Mouse (Mus musculus) lung, adult 18-20 months (tissue): Measurements from ENCODE around the gene 2310034G01Rik.

Experiments
- DNase-seq, 2 experiments: peaks; one replicate each; pipeline ENCODE4 v3.0.0; 2022; ENCODE audit warnings: mixed read lengths in 2 of 2

2310034G01Rik gene

DNA sequence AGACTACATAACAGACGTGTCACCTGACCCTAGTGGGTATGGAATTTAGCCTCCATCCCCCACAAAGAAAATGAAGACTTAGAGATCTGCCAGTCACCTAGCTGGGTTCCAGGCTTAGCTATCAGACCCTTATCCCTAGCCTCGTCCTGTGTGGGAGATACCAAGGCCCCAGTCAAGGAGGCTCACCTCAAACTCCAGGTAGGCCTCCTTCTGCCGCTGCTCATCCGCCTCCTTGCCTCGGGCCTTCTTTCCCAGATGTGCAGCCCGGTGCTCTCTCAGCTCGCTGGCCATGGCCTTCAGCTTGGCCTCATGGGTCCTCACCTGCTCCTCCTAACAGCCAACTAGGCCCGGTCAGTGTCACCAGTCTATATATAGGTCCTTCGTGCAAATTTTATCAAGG is 37.0 kb downstream of the 2310034G01Rik start:
- DNase-seq, result no peak

DNA sequence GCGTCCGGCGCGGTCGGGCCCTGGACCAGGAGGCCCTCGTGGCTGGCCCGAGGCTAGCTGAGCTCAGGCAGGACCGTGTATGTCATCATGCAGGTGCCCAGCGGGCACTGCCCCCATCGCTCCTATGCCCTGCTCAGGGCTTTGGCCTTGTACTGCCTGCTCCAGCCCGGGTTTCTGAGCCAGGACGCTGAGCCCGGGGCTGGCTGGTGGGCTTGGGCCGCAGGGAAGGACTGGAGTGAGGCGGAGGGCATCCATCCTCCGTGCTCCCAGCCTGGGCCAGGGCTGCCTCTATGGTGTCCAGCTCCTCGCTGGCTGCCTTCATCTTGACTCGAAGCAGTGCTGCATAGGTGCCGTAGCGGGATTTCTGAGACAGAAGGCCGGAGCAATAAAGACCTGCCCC is 37.5 kb downstream of the 2310034G01Rik start:
- DNase-seq, result no peak

DNA sequence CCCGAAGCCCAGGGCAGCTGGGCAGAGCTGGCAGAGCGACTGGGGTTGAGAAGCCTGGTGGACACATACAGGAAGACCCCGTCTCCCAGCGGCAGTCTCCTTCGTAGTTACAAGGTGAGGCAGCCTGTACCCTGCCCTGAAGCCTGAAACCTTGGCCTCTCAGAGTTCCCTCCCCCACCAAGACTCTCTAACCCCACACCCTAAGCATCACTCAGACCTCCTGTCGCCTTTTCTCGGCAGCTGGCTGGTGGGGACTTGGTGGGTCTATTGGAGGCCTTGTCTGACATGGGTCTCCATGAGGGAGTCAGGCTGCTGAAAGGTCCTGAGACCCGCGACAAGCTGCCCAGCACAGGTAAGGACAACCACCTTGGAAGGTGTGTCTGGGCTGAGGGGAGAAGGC is 38.8 kb downstream of the 2310034G01Rik start:
- DNase-seq, result no peak

DNA sequence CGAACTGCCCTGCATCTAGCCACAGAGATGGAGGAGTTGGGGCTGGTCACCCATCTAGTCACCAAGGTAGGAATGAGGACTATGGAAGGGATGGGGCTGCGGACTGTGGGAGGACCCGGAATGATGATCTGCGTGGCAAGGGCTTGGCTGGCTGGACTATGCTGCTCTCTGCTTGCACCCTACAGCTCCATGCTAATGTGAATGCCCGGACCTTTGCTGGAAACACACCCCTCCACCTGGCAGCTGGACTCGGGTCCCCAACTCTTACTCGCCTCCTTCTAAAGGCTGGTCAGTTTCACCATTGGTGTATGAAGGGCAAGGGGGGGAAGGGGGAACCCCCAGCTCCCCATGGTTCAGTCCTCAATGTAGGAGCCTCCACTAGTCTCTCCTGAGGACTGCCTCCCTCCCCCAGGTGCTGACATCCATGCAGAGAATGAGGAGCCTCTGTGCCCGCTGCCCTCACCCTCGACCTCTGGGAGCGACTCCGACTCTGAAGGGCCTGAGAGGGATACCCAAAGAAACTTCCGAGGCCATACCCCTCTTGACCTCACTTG is 39.7 kb downstream of the 2310034G01Rik start:
- peak in 1 of 2 experiments; percentile 4 for DNase-seq

GRCm38 (mm10) chr19:46309651-46310305 is 40.3 kb downstream of the 2310034G01Rik start:
- peak in 1 of 2 experiments; percentile 5 for DNase-seq

- DNase-seq, result peak; percentile 78 to 82
These were observed 41.2 kb downstream of the 2310034G01Rik start for GRCm38 (mm10) chr19:46308706-46309435.

- peak in 1 of 2 experiments; percentile 3 for DNase-seq
These were observed 41.8 kb downstream of the 2310034G01Rik start for GRCm38 (mm10) chr19:46308303-46308702.

- peak in 1 of 2 experiments; percentile 4 for DNase-seq
These were observed 42.3 kb downstream of the 2310034G01Rik start for GRCm38 (mm10) chr19:46307781-46308180.

GRCm38 (mm10) chr19:46306751-46307289 is 43.3 kb downstream of the 2310034G01Rik start:
- no peak for DNase-seq

- no peak for DNase-seq
These were observed 43.9 kb downstream of the 2310034G01Rik start for GRCm38 (mm10) chr19:46306268-46306610.

GRCm38 (mm10) chr19:46305432-46306267 is 44.5 kb downstream of the 2310034G01Rik start:
- DNase-seq, result peak; percentile 89 to 92

DNA sequence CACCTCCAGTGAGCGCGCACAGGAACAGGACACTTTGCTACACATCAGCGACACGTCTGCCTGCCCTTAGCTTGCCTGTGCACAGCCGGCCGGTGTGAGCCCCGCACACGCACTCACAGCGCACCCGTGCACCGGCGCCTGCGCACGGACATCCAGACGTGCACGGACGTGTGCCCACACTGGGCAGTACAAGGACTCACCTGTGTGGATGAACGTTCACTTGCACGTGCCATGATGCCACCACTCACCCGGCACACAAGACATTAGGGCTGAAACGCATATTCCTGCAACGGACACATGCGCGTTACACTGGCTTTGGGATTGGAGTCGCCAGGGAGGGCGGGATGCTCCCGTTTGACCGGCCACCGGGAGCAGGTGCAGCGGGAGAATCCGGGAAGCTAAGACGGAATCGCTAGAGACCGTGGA is 45.2 kb downstream of the 2310034G01Rik start:
- DNase-seq, result no peak

DNA sequence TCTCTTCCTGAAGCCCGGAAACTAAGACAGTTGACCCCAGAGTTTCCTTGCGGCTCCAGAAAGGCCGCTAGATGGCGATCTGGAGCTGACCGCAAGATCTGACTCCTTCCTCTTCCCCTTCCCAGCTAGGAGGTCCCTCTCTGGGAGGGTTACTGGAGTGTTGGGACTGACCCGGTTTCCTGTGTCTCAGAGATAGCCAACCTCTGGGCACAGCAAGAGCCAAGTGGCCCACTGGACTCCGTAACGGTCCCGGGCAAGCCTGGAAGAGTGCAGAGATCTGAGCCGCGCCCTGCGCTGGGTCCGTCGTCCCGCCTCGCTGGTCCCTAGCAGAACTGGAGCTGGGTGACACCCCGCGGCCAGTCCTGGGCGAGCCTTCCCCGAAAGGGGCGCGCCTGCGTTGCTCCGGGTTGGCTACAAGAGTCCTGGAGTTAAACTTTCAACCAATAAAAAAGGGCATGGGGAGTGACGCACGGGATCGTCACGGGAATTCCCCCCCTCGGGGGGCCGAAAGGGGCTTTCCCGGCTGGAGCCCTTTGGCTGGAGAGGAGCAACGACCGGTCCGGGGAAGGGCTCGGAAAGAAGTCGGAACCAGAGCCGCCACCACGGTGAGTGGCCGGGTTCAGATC is 45.8 kb downstream of the 2310034G01Rik start, which contains the start of gene Nfkb2:
Gene Nfkb2 (plus strand): TSS at position 105 of the 626 bp plus-strand sequence.
- peak; percentile 97 to 98 for DNase-seq

DNA sequence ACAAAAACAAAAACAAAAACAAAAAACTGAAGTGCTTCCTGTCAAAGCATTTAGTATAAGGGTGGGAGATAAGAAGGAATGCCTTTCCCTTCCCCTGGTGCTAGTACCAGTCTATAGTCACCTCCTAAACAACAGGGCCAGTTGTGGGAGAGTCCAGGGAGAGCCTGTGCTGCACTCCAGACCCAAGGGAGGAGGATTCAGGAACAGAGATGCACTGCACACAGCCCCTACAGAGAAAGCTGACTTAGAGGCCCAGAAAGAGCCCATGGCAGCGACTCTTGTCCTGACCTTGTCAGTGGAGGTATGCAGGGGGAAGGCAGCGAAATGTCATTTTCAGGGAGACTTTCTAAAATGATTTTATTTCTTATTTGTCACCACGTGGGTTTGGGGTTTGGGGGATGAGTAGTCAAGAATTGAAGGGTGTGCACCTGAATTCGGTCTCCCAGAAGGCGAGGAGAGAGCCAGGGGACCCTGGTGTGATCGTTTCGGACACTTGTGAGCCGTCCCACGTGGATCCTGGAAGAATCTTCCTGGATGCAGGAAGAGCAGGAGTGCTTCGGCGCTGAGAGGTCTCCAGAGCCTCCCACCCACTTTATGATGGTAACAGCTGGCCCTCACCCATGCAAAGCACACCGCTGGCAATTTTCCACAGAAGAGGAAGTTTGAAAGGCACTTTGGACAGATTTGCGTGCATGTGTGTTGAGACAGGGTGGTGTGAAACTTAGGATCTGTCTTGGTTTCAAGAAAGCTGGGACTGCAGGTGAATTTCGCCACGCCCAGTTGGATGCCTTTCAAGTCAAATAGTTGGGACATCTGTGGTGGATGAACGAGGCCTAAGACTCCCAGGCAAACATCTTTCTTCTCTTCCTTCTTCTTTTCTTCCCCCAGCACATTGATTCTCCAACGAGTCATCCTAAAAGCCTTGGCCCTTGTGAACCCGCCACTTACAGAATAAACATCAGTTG is 46.6 kb downstream of the 2310034G01Rik start:
- DNase-seq, result no peak

- DNase-seq, result no peak
These were observed 47.6 kb downstream of the 2310034G01Rik start for GRCm38 (mm10) chr19:46302551-46302950.

DNA sequence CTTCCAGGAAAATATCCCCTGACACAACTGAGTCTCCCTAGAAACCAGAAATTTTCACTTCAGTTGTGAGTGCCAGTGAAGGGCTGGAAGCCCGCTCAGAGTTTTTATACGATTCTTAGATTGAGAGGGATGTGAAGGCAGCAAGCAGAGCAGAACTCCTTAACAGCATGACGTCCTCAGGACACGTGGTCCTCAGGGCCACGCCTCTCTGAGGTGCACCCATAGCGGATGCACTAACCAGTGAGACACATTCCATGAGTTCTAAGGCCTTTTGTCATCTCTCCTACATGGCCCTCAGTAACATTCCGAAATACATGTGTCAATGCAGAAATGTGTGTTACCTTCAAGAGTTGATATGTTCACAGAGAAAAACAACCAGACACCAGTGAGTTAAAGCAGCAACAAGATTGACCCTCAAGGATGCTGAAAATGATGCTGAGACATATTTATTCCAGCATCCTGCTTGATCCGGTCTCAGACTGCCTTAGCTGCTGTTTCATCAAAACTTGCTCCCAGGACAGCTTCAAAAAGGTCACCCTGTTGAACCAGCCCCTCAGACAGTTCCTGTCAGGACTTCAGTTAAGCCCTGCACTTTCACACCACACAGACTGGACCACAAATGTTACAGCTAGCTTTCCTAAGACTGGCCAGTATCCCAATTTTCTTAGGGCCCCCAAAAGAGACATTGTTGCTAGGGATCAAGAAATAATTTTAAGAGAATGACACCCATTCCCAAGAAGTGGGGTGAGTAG is 49.6 kb downstream of the 2310034G01Rik start:
- DNase-seq, result no peak
